Mouse (Mus musculus) embryonic facial prominence, embryonic 14.5 days (tissue): ENCODE measurements around the gene Slc25a33. TPM values are rescaled to one million over a fixed set of nuclear protein-coding genes. Genes with fewer than 3 reads are reported as not detected.

Experiments used
- ATAC-seq: fragments of 200-750 bp; cut with Nextera tagmentation; 2 replicates; pipeline ENCODE4 v1.8.0; 2017; ENCODE audit warnings: low read depth, moderate number of reproducible peaks, moderate TSS enrichment
- DNase-seq: peaks from one replicate; pipeline ENCODE4 v3.0.0-alpha.2; 2015; ENCODE audit warnings: low spot score
- H3K27ac ChIP-seq: fragments of 300-500 bp; sonication (generic); replicated peaks from 2 replicates; pipeline ENCODE4 v1.5.1; 2014; ENCODE audit warnings: low read depth, mild to moderate bottlenecking, low read length, moderate library complexity
- H3K27me3 ChIP-seq: fragments of 300-500 bp; sonication (generic); replicated peaks from 2 replicates; pipeline ENCODE4 v1.6.1; 2014; ENCODE audit warnings: low read length; ENCODE audit not compliant: control insufficient read depth, insufficient read depth
- H3K36me3 ChIP-seq: fragments of 300-500 bp; sonication (generic); 2 replicates; pipeline ENCODE4 v1.6.1; 2014; ENCODE audit warnings: low read length, mixed read lengths; ENCODE audit not compliant: control insufficient read depth, insufficient read depth
- H3K4me1 ChIP-seq: fragments of 300-500 bp; sonication (generic); 2 replicates; pipeline ENCODE4 v1.6.1; 2014; ENCODE audit warnings: antibody characterized with exemption, low read length; ENCODE audit not compliant: control insufficient read depth, insufficient read depth
- H3K4me2 ChIP-seq: fragments of 300-500 bp; sonication (generic); 2 replicates; pipeline ENCODE4 v1.6.1; 2014; ENCODE audit warnings: low read depth, mild to moderate bottlenecking, low read length, moderate library complexity, mixed read lengths
- H3K4me3 ChIP-seq: fragments of 300-500 bp; sonication (generic); 2 replicates; pipeline ENCODE4 v1.5.1; 2014; ENCODE audit warnings: low read depth, mild to moderate bottlenecking, low read length
- H3K9ac ChIP-seq: fragments of 300-500 bp; sonication (generic); 2 replicates; pipeline ENCODE4 v1.6.1; 2014; ENCODE audit warnings: low read depth, mild to moderate bottlenecking, low read length, moderate library complexity, mixed read lengths
- H3K9me3 ChIP-seq: fragments of 300-500 bp; sonication (generic); 2 replicates; pipeline ENCODE4 v1.6.1; 2016; ENCODE audit warnings: low read length; ENCODE audit not compliant: control insufficient read depth
- WGBS: fragments of 180-500 bp; shearing (Covaris S2); extraction: QIAGEN DNeasy Blood & Tissue Kit; methylation state at CpG from one replicate; pipeline ENCODE4 v1.1.7; 2014; 5-methylcytosine and 5-hydroxymethylcytosine counted together
- polyA plus RNA-seq: library from polyadenylated mRNA; unstranded; fragments of >200 nt; fragmentation: Nextera tagmentation; extraction: Ambion mirVana; gene quantifications from 2 replicates; pipeline ENCODE4 v1.2.1, GENCODE M21; 2014

The Slc25a33 gene
- polyA plus RNA-seq, 1 experiment from 2014 or later = 10.6 TPM

GRCm38 (mm10) chr4:149733748-149734147, 40.3 kb downstream of the Slc25a33 start:
- DNase-seq = no peak
- H3K9ac ChIP-seq = no peak overlapping the region
- H3K27ac ChIP-seq = 0 out of 2 replicates have a peak overlapping the region, but pooled peaks have one; percentile 25
- H3K4me1 ChIP-seq = peaks cover 30% of the 10 kb centered on the region
- no peak overlapping the region for H3K4me2 ChIP-seq
- 45% methylated on average over 6 of the region's 6 CpGs for WGBS
- H3K36me3 ChIP-seq = peaks cover 29% of the 10 kb centered on the region
- H3K27me3 ChIP-seq = no peaks in the 10 kb centered on the region
- no peaks in the 10 kb centered on the region for H3K9me3 ChIP-seq
- ATAC-seq = no peak
- H3K4me3 ChIP-seq = no peak overlapping the region

GRCm38 (mm10) chr4:149732800-149733199, 41.3 kb downstream of the Slc25a33 start:
- peak; percentile 13; the same call in 1 of the 2 replicates for ATAC-seq
- peaks cover 30% of the 10 kb centered on the region for H3K4me1 ChIP-seq
- no peak overlapping the region for H3K4me3 ChIP-seq
- H3K9me3 ChIP-seq = no peaks in the 10 kb centered on the region
- H3K27me3 ChIP-seq = no peaks in the 10 kb centered on the region
- H3K27ac ChIP-seq = no peak overlapping the region; the same call in 1 of the 2 replicates
- peaks cover 36% of the 10 kb centered on the region for H3K36me3 ChIP-seq
- H3K4me2 ChIP-seq = no peak overlapping the region
- 50% methylated on average over 10 of the region's 10 CpGs for WGBS
- H3K9ac ChIP-seq = no peak overlapping the region
- DNase-seq = no peak

GRCm38 (mm10) chr4:149732313-149732712, 41.8 kb downstream of the Slc25a33 start:
- Histone ChIP-seq H3K4me1 (peaks cover 30% of the 10 kb centered on the region), H3K9me3 (no peaks in the 10 kb centered on the region), H3K27ac (no peak overlapping the region), H3K9ac (no peak overlapping the region), H3K36me3 (peaks cover 41% of the 10 kb centered on the region), H3K27me3 (no peaks in the 10 kb centered on the region), H3K4me2 (no peak overlapping the region), H3K4me3 (no peak overlapping the region)
- ATAC-seq (no peak), DNase-seq (no peak)
- 92% methylated on average over 3 of the region's 3 CpGs for WGBS

GRCm38 (mm10) chr4:149730827-149731226, 43.2 kb downstream of the Slc25a33 start:
- Histone ChIP-seq H3K4me2 (no peak overlapping the region), H3K36me3 (peaks cover 56% of the 10 kb centered on the region), H3K4me1 (peaks cover 16% of the 10 kb centered on the region), H3K27me3 (no peaks in the 10 kb centered on the region), H3K4me3 (no peak overlapping the region), H3K27ac (no peak overlapping the region), H3K9ac (no peak overlapping the region), H3K9me3 (no peaks in the 10 kb centered on the region)
- WGBS = 64% methylated on average over 7 of the region's 7 CpGs
- ATAC-seq = no peak; the same call in 1 of the 2 replicates
- no peak for DNase-seq

GRCm38 (mm10) chr4:149728810-149729209, 45.3 kb downstream of the Slc25a33 start:
- DNase-seq (no peak), ATAC-seq (no peak)
- Histone ChIP-seq H3K9me3 (no peaks in the 10 kb centered on the region), H3K4me3 (no peak overlapping the region), H3K9ac (no peak overlapping the region), H3K27ac (no peak overlapping the region), H3K4me2 (no peak overlapping the region), H3K27me3 (no peaks in the 10 kb centered on the region), H3K4me1 (peaks cover 6% of the 10 kb centered on the region), H3K36me3 (peaks cover 70% of the 10 kb centered on the region)
- WGBS = 70% methylated on average over 8 of the region's 8 CpGs

- Histone ChIP-seq H3K9ac (no peak overlapping the region), H3K9me3 (no peaks in the 10 kb centered on the region), H3K27me3 (no peaks in the 10 kb centered on the region), H3K4me2 (no peak overlapping the region), H3K4me3 (no peak overlapping the region), H3K27ac (no peak overlapping the region), H3K4me1 (no peaks in the 10 kb centered on the region), H3K36me3 (peaks cover 78% of the 10 kb centered on the region)
- ATAC-seq (no peak), DNase-seq (no peak)
- 87% methylated on average over 5 of the region's 5 CpGs for WGBS
These were observed 46.4 kb downstream of the Slc25a33 start for GRCm38 (mm10) chr4:149727636-149728035.

- H3K36me3 ChIP-seq = peaks cover 83% of the 10 kb centered on the region
- no peak overlapping the region for H3K9ac ChIP-seq
- H3K4me1 ChIP-seq = no peaks in the 10 kb centered on the region
- H3K4me3 ChIP-seq = no peak overlapping the region
- 65% methylated on average over 15 of the region's 15 CpGs for WGBS
- no peaks in the 10 kb centered on the region for H3K27me3 ChIP-seq
- no peak overlapping the region for H3K27ac ChIP-seq
- H3K9me3 ChIP-seq = no peaks in the 10 kb centered on the region
- ATAC-seq (no peak), DNase-seq (no peak)
- H3K4me2 ChIP-seq = no peak overlapping the region
These were observed 48.3 kb downstream of the Slc25a33 start for GRCm38 (mm10) chr4:149725661-149726350.

- H3K36me3 ChIP-seq = peaks cover 85% of the 10 kb centered on the region
- 89% methylated on average over 17 of the region's 17 CpGs for WGBS
These were observed 49.1 kb downstream of the Slc25a33 start for GRCm38 (mm10) chr4:149724916-149725470.

More at GRCm38 (mm10) chr4:149724916-149725470, 49.1 kb downstream of the Slc25a33 start:
- Histone ChIP-seq H3K4me3 (no peak overlapping the region), H3K27ac (no peak overlapping the region), H3K4me2 (no peak overlapping the region), H3K9ac (no peak overlapping the region), H3K9me3 (no peaks in the 10 kb centered on the region), H3K4me1 (no peaks in the 10 kb centered on the region), H3K27me3 (no peaks in the 10 kb centered on the region)
- DNase-seq (no peak), ATAC-seq (no peak)
